Mouse (Mus musculus) lung, embryonic 15.5 days (tissue): ENCODE measurements around the gene Plekha5. TPM values are rescaled to one million over a fixed set of nuclear protein-coding genes. Genes with fewer than 3 reads are reported as not detected.

ENCODE experiments used
- ATAC-seq: fragments of 200-750 bp; cut with Nextera tagmentation; 2 replicates; pipeline ENCODE4 v1.8.0; 2017; ENCODE audit warnings: moderate number of reproducible peaks, borderline replicate concordance; ENCODE audit not compliant: low FRiP score, low TSS enrichment; ENCODE audit errors: extremely low read depth
- H3K27ac ChIP-seq: fragments of 300-500 bp; sonication (generic); 2 replicates; pipeline ENCODE4 v1.5.1; 2015; ENCODE audit warnings: moderate library complexity, mild to moderate bottlenecking, inconsistent platforms
- H3K27me3 ChIP-seq: fragments of 300-500 bp; sonication (generic); 2 replicates; pipeline ENCODE4 v1.6.1; 2015; ENCODE audit warnings: inconsistent platforms
- H3K36me3 ChIP-seq: fragments of 300-500 bp; sonication (generic); 2 replicates; pipeline ENCODE4 v1.6.1; 2015; ENCODE audit warnings: inconsistent platforms
- H3K4me1 ChIP-seq: fragments of 300-500 bp; sonication (generic); 2 replicates; pipeline ENCODE4 v1.6.1; 2015; ENCODE audit warnings: inconsistent platforms
- H3K4me2 ChIP-seq: fragments of 300-500 bp; sonication (generic); 2 replicates; pipeline ENCODE4 v1.6.1; 2015; ENCODE audit warnings: inconsistent platforms, mild to moderate bottlenecking, moderate library complexity
- H3K4me3 ChIP-seq: fragments of 300-500 bp; sonication (generic); 2 replicates; pipeline ENCODE4 v1.5.1; 2015; ENCODE audit warnings: mild to moderate bottlenecking, inconsistent platforms
- H3K9ac ChIP-seq: fragments of 300-500 bp; sonication (generic); 2 replicates; pipeline ENCODE4 v1.6.1; 2015; ENCODE audit warnings: inconsistent platforms
- H3K9me3 ChIP-seq: fragments of 300-500 bp; sonication (generic); 2 replicates; pipeline ENCODE4 v1.6.1; 2016; ENCODE audit warnings: inconsistent platforms
- WGBS: fragments of 180-500 bp; shearing (Covaris S2); methylation state at CpG from one replicate; pipeline ENCODE4 v1.1.7; 2015; 5-methylcytosine and 5-hydroxymethylcytosine counted together
- polyA plus RNA-seq: library from polyadenylated mRNA; unstranded; fragments of >200 nt; fragmentation: Nextera tagmentation; extraction: Ambion mirVana; gene quantifications from 2 replicates; pipeline ENCODE4 v1.2.1, GENCODE M21; 2015

The Plekha5 gene
- polyA plus RNA-seq, 1 experiment from 2014 or later, result 36.6 TPM

- H3K4me3 ChIP-seq, result no peak overlapping the region
- H3K9me3 ChIP-seq, result no peaks in the 10 kb centered on the region
- peaks cover 15% of the 10 kb centered on the region; the same call in 1 of the 2 replicates for H3K4me1 ChIP-seq
- ATAC-seq, result no peak
- H3K9ac ChIP-seq, result no peak overlapping the region
- H3K36me3 ChIP-seq, result peaks cover 28% of the 10 kb centered on the region
- H3K27ac ChIP-seq, result no peak overlapping the region
- no peak overlapping the region for H3K4me2 ChIP-seq
- 64% methylated on average over 11 of the region's 11 CpGs for WGBS
- no peaks in the 10 kb centered on the region for H3K27me3 ChIP-seq
These were observed 119.3 kb downstream of the Plekha5 start for GRCm38 (mm10) chr6:140543005-140543794.

GRCm38 (mm10) chr6:140546095-140546494 is 122.2 kb downstream of the Plekha5 start:
- WGBS, result 79% methylated on average over 8 of the region's 8 CpGs
- peaks cover 15% of the 10 kb centered on the region; the same call in 1 of the 2 replicates for H3K4me1 ChIP-seq
- H3K36me3 ChIP-seq, result peaks cover 33% of the 10 kb centered on the region
- no peak overlapping the region for H3K9ac ChIP-seq
- no peak overlapping the region for H3K4me2 ChIP-seq
- ATAC-seq, result no peak
- no peaks in the 10 kb centered on the region for H3K9me3 ChIP-seq
- no peak overlapping the region for H3K27ac ChIP-seq
- H3K27me3 ChIP-seq, result no peaks in the 10 kb centered on the region
- H3K4me3 ChIP-seq, result no peak overlapping the region

GRCm38 (mm10) chr6:140546648-140547201 is 122.9 kb downstream of the Plekha5 start:
- H3K4me3 ChIP-seq, result no peak overlapping the region
- ATAC-seq, result no peak
- no peak overlapping the region for H3K27ac ChIP-seq

GRCm38 (mm10) chr6:140547203-140547944 is 123.5 kb downstream of the Plekha5 start:
- H3K9me3 ChIP-seq, result no peaks in the 10 kb centered on the region
- H3K27me3 ChIP-seq, result no peaks in the 10 kb centered on the region
- H3K36me3 ChIP-seq, result peaks cover 42% of the 10 kb centered on the region
- H3K27ac ChIP-seq, result no peak overlapping the region
- H3K4me1 ChIP-seq, result peaks cover 15% of the 10 kb centered on the region; the same call in 1 of the 2 replicates
- no peak overlapping the region for H3K4me3 ChIP-seq
- no peak overlapping the region for H3K4me2 ChIP-seq
- WGBS, result 79% methylated on average over 11 of the region's 11 CpGs
- H3K9ac ChIP-seq, result no peak overlapping the region
- no peak for ATAC-seq

More at GRCm38 (mm10) chr6:140546648-140547201, 122.9 kb downstream of the Plekha5 start:
- Histone ChIP-seq H3K9ac (no peak overlapping the region), H3K27me3 (no peaks in the 10 kb centered on the region), H3K9me3 (no peaks in the 10 kb centered on the region), H3K4me2 (no peak overlapping the region), H3K4me1 (peaks cover 15% of the 10 kb centered on the region; the same call in 1 of the 2 replicates), H3K36me3 (peaks cover 36% of the 10 kb centered on the region)
- WGBS, result 42% methylated on average over 12 of the region's 12 CpGs

GRCm38 (mm10) chr6:140548082-140548769 is 124.4 kb downstream of the Plekha5 start:
- H3K27ac ChIP-seq, result no peak overlapping the region

GRCm38 (mm10) chr6:140550741-140551140 is 126.9 kb downstream of the Plekha5 start:
- no peak for ATAC-seq
- Histone ChIP-seq H3K9ac (no peak overlapping the region), H3K4me1 (peaks cover 15% of the 10 kb centered on the region; the same call in 1 of the 2 replicates), H3K9me3 (no peaks in the 10 kb centered on the region), H3K36me3 (peaks cover 35% of the 10 kb centered on the region), H3K4me3 (no peak overlapping the region), H3K27ac (no peak overlapping the region), H3K4me2 (no peak overlapping the region), H3K27me3 (no peaks in the 10 kb centered on the region)
- 91% methylated on average over 13 of the region's 13 CpGs for WGBS

More at GRCm38 (mm10) chr6:140548082-140548769, 124.4 kb downstream of the Plekha5 start:
- Histone ChIP-seq H3K36me3 (peaks cover 45% of the 10 kb centered on the region), H3K9ac (no peak overlapping the region), H3K4me1 (peaks cover 15% of the 10 kb centered on the region; the same call in 1 of the 2 replicates), H3K9me3 (no peaks in the 10 kb centered on the region), H3K27me3 (no peaks in the 10 kb centered on the region), H3K4me2 (no peak overlapping the region), H3K4me3 (no peak overlapping the region)
- WGBS, result 58% methylated on average over 5 of the region's 5 CpGs
- no peak for ATAC-seq

GRCm38 (mm10) chr6:140554261-140554660 is 130.4 kb downstream of the Plekha5 start:
- Histone ChIP-seq H3K9ac (no peak overlapping the region), H3K27ac (no peak overlapping the region), H3K4me2 (no peak overlapping the region), H3K4me3 (no peak overlapping the region), H3K9me3 (no peaks in the 10 kb centered on the region), H3K27me3 (no peaks in the 10 kb centered on the region), H3K36me3 (peaks cover 26% of the 10 kb centered on the region; the same call in 1 of the 2 replicates), H3K4me1 (no peaks in the 10 kb centered on the region)
- WGBS, result 50% methylated on average over 4 of the region's 4 CpGs
- ATAC-seq, result no peak

- Histone ChIP-seq H3K9ac (no peak overlapping the region), H3K4me1 (no peaks in the 10 kb centered on the region), H3K4me2 (no peak overlapping the region), H3K27ac (no peak overlapping the region), H3K9me3 (no peaks in the 10 kb centered on the region), H3K4me3 (no peak overlapping the region), H3K36me3 (peaks cover 6% of the 10 kb centered on the region; the same call in 1 of the 2 replicates), H3K27me3 (no peaks in the 10 kb centered on the region)
- no peak for ATAC-seq
- WGBS, result 74% methylated on average over 6 of the region's 6 CpGs
These were observed 135.6 kb downstream of the Plekha5 start for GRCm38 (mm10) chr6:140559411-140559810.

- H3K27ac ChIP-seq, result no peak overlapping the region
- H3K9ac ChIP-seq, result no peak overlapping the region
- peaks cover 6% of the 10 kb centered on the region; the same call in 1 of the 2 replicates for H3K36me3 ChIP-seq
- H3K4me2 ChIP-seq, result no peak overlapping the region
- WGBS, result 73% methylated on average over 9 of the region's 9 CpGs
- ATAC-seq, result no peak
- no peaks in the 10 kb centered on the region for H3K27me3 ChIP-seq
- no peaks in the 10 kb centered on the region for H3K9me3 ChIP-seq
- no peaks in the 10 kb centered on the region for H3K4me1 ChIP-seq
- H3K4me3 ChIP-seq, result no peak overlapping the region
These were observed 137.5 kb downstream of the Plekha5 start for GRCm38 (mm10) chr6:140561151-140561916.

GRCm38 (mm10) chr6:140561917-140562590 is 138.2 kb downstream of the Plekha5 start:
- Histone ChIP-seq H3K36me3 (peaks cover 8% of the 10 kb centered on the region; the same call in 1 of the 2 replicates), H3K4me1 (no peaks in the 10 kb centered on the region), H3K27ac (no peak overlapping the region), H3K9me3 (no peaks in the 10 kb centered on the region), H3K27me3 (no peaks in the 10 kb centered on the region), H3K9ac (no peak overlapping the region), H3K4me2 (no peak overlapping the region), H3K4me3 (no peak overlapping the region)
- WGBS, result 85% methylated on average over 9 of the region's 9 CpGs
- no peak for ATAC-seq
